Mouse (Mus musculus) cortical plate, adult 2 months (tissue): ENCODE results near the gene Syngap1. TPM values are rescaled to one million over a fixed set of nuclear protein-coding genes. Genes with fewer than 3 reads are reported as not detected.

Experiments used
- H3K27ac ChIP-seq: fragments of 200-500 bp; 2 replicates; pipeline ENCODE4 v1.5.1; 2012; ENCODE audit warnings: low read length, control low read depth, inconsistent platforms; ENCODE audit not compliant: insufficient read depth
- H3K4me1 ChIP-seq: fragments of 200-500 bp; 2 replicates; pipeline ENCODE4 v1.6.1; 2011; ENCODE audit warnings: low read length; ENCODE audit not compliant: control insufficient read depth, insufficient read depth
- H3K4me3 ChIP-seq: fragments of 200-500 bp; 2 replicates; pipeline ENCODE4 v1.5.1; 2011; ENCODE audit warnings: mild to moderate bottlenecking, low read length, control low read depth; ENCODE audit not compliant: insufficient read depth
- CTCF ChIP-seq: fragments of 200-500 bp; IDR thresholded peaks from 2 replicates; pipeline ENCODE4 v1.5.1; 2011; ENCODE audit warnings: mild to moderate bottlenecking, control low read depth, low read length; ENCODE audit not compliant: insufficient read depth; ENCODE audit errors: extremely low read depth
- POLR2A ChIP-seq: fragments of 200-500 bp; IDR thresholded peaks from 2 replicates; pipeline ENCODE4 v1.6.1; 2011; ENCODE audit warnings: mild to moderate bottlenecking, low read length, control low read depth; ENCODE audit not compliant: insufficient read depth; ENCODE audit errors: extremely low read depth
- polyA plus RNA-seq: library from polyadenylated mRNA; depleted of rRNA; stranded (reverse); fragments of >200 nt; gene quantifications from 2 replicates; pipeline ENCODE4 v1.2.3, GENCODE M21; 2012

Syngap1 gene
- polyA plus RNA-seq, 1 experiment = 185 TPM

DNA sequence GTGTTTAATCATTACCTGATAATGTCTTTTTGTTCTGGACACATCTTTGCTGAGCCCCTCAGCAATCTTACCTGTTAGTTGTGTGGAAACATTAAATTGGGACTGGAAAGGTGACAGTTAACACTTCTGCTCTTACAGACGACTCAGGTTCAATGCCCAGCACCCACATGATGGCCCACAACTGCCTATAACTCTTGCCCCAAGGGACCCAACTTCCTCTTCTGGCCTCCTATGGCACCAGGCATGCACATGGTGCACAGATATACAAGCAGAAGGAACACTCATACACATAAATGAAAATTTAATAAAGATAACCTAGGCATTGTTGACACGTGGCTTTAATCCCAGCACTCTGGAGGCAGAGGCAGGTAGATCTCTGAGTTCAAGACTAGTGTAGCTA lies 38.4 kb downstream of the Syngap1 start:
- H3K27ac ChIP-seq = no peak overlapping the region
- no peak for TF ChIP-seq CTCF
- no peak for TF ChIP-seq POLR2A
- no peak overlapping the region for H3K4me3 ChIP-seq
- peaks cover 9% of the 10 kb centered on the region for H3K4me1 ChIP-seq

DNA sequence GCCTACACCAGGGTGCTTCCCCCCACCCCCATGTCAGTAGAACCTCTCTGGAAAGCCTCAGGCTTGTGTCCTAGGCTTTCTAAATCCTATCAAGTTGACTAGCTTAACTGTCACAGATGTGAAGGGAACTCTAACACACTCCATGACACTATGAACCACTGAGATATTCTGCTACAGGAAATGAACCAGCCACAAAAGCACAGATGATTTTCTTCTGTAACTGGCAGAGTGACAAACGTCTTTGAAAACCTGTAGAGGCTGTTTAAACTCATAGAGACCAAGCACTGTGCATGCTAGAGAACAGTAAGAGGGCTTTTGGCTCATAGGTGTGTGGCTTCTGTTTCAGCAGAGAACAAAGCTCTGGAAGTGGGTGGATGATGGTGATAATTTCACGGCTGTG lies 40.0 kb downstream of the Syngap1 start:
- H3K27ac ChIP-seq = peak overlapping the region; percentile 12; the same call in 1 of the 2 replicates
- H3K4me1 ChIP-seq = peaks cover 7% of the 10 kb centered on the region
- TF ChIP-seq CTCF = no peak
- no peak for TF ChIP-seq POLR2A
- H3K4me3 ChIP-seq = no peak overlapping the region

DNA sequence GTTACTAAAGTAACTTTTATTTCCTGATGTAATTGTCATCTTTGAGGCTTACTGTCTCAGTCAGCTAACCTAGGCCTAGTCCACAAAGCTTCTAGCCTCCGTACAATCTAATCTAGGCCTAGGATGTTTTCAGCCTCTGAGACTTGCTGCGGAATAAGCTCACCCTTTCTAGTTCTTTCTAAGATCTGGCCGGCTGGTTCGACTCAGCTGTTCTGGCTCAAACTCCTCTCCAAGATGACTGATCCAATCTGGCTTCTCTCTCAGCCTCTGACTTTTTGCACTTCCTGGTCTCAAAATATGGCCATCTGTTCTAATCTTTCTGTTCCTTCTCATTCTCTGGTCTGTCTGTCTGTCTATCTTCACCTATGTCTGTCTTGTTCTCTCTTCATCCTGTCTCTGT lies 42.3 kb downstream of the Syngap1 start:
- Histone ChIP-seq H3K27ac (no peak overlapping the region), H3K4me3 (no peak overlapping the region), H3K4me1 (peaks cover 7% of the 10 kb centered on the region)
- TF ChIP-seq POLR2A = no peak
- no peak for TF ChIP-seq CTCF

DNA sequence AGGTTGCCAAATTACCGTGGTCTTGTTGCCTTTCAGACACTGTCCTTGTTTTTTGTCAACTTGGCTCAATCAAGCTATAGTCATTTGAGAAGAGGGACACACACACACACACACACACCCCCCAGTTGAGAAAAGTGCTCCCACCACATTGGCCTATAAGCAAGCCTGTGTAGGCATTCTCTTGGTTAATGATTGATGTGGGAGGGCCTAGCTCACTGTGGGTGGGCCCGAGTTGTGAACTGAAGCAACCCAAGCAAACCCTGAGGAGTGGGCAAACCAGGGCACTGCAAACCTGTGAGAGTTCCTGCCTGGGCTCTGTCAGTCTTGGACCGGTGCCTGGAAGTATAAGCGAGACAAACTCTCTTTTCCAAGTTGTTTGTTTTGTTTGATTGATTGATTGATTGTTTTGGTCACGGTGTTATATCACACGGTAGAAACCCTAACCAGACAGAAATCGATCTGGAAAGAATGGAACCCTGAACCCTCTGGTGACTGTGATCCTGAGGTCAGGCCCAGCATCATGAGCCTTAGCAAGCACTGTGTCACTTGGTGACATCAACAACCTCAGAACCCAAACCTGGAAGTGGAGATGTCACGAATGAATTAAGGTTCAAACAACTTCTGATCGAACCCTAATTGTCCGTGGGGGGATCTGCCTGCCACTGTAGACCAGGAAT lies 44.6 kb downstream of the Syngap1 start:
- TF ChIP-seq CTCF (no peak), POLR2A (no peak)
- H3K4me3 ChIP-seq = no peak overlapping the region
- H3K27ac ChIP-seq = no peak overlapping the region
- peaks cover 5% of the 10 kb centered on the region for H3K4me1 ChIP-seq

DNA sequence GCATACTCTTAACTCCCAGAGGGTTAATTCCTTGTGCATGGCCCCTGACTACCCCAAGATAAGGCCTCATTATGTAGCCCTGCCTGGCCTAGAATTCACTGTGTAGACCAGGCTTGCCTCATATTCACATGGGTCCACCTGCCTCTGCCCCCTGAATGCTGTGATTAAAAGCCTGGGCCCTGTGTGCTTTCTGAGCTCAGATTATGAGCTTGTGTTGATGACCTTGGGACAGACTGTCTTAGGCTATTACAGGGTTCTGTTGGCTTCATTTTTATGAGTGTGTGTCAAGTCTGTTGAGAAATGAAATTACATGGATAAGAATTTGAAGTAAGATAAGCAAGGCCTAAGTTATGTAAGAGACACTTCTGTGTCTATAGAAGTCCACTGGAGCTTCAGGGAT lies 49.5 kb downstream of the Syngap1 start:
- TF ChIP-seq CTCF (no peak), POLR2A (no peak)
- Histone ChIP-seq H3K4me3 (no peak overlapping the region), H3K27ac (no peak overlapping the region), H3K4me1 (no peaks in the 10 kb centered on the region)

DNA sequence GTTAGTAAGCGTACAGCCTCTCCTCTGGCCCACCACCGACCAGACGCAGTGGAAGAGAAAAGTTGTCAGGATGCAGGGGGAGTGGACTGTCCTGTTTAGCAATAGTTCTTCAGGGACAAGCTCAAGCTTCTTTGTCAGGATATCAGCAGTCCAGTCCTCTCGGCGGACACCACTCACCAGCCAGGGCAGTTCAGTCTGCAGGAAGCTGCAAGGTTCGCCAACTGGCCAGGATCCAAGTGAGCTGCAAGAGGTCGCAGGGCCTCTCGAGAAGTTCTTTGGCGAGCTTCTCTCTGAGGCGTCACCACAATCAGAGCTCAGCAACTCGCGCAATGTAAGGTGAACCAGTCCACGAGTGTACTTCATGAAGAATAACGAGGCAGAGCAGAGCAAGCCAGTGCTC lies 53.4 kb downstream of the Syngap1 start:
- no peaks in the 10 kb centered on the region for H3K4me1 ChIP-seq
- TF ChIP-seq POLR2A = no peak
- TF ChIP-seq CTCF = no peak
- no peak overlapping the region for H3K4me3 ChIP-seq
- H3K27ac ChIP-seq = no peak overlapping the region

DNA sequence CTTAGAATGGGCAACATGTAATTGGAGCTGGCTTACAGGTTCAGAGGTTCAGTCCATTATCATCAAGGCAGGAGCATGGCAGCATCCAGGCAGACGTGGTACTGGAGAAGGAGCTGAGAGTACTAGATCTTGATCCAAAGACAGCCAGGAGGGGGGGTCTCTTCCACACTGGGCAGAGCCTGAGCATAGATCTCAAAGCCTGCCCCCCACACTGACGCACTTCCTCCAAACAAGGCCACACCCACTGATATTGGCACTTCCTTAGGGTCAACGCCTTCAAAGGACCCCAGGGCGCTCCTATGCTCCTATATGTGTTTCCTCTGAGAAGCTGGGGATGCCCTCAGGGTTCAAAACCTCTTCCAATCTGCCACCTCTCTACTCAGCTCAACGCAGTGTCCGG lies 54.0 kb downstream of the Syngap1 start:
- Histone ChIP-seq H3K27ac (no peak overlapping the region), H3K4me1 (no peaks in the 10 kb centered on the region), H3K4me3 (no peak overlapping the region)
- TF ChIP-seq POLR2A (no peak), CTCF (no peak)

DNA sequence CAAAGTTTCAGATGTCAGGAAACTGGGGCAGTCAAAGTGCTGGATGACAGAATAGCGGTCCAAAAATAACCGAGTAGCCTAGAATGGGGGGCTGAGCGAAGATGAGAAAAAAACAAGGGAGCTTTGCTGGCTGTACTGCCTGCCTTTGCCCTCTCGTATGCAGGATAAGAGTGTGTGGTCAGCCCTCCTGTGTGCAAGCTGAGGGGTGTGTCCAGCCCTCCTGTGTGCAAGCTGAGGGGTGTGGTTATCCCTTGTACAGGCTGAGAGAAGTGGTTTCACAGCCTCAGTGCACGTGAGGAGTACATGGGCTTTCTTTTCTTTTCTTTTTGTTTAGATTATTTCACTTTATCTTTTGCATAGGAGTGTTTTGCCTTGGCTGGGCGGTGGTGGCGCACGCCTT lies 54.5 kb downstream of the Syngap1 start:
- Histone ChIP-seq H3K4me3 (no peak overlapping the region), H3K27ac (no peak overlapping the region), H3K4me1 (no peaks in the 10 kb centered on the region)
- TF ChIP-seq POLR2A (no peak), CTCF (no peak)

DNA sequence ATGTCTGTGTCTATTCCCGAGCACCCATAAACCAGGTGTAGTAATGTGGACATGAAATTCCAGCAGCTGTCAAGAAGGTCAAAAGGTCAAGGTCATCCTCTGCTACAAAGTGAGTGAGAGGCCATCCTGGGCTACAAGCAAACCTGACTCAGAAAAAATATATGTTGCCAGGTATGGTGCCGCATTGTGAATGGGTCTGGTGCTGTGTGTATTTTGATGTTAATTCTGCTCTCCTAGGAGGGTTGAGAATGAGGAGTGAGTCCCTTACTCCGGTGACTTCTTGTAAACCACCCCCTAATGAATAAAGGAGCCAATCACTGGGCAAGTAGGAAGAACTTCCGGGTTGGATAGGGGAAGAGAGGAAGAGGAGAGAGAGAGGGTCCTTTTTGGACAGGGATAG lies 56.6 kb downstream of the Syngap1 start:
- no peak for TF ChIP-seq CTCF
- no peak for TF ChIP-seq POLR2A
- H3K4me1 ChIP-seq = no peaks in the 10 kb centered on the region
- no peak overlapping the region for H3K27ac ChIP-seq
- no peak overlapping the region for H3K4me3 ChIP-seq

DNA sequence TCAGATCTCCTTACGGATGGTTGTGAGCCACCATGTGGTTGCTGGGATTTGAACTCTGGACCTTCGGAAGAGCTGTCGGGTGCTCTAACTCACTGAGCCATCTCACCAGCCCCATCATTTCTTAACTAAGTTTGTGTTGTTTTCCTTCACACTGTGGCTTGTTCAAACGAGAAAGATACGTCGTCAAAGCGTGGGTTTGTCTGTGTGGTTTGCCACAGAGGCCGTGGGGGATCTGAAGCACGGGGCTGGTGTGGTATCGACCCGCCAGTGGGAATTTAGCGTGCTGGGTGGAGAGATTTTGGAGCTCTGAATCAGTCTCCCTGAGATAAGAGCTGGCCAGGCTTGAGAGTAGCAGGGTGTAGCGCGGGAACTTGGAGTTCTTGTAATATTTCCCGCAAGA lies 57.2 kb downstream of the Syngap1 start:
- no peaks in the 10 kb centered on the region for H3K4me1 ChIP-seq
- no peak for TF ChIP-seq CTCF
- no peak for TF ChIP-seq POLR2A
- no peak overlapping the region for H3K27ac ChIP-seq
- no peak overlapping the region for H3K4me3 ChIP-seq
